Mouse (Mus musculus) skeletal muscle tissue, adult 2 months (tissue): ENCODE data around the gene Hoxd8.

Experiments used
- DNase-seq: peaks from one replicate; pipeline ENCODE4 v3.0.0-alpha.2; 2012; ENCODE audit warnings: low read depth, low spot score

Gene Hoxd8

DNA sequence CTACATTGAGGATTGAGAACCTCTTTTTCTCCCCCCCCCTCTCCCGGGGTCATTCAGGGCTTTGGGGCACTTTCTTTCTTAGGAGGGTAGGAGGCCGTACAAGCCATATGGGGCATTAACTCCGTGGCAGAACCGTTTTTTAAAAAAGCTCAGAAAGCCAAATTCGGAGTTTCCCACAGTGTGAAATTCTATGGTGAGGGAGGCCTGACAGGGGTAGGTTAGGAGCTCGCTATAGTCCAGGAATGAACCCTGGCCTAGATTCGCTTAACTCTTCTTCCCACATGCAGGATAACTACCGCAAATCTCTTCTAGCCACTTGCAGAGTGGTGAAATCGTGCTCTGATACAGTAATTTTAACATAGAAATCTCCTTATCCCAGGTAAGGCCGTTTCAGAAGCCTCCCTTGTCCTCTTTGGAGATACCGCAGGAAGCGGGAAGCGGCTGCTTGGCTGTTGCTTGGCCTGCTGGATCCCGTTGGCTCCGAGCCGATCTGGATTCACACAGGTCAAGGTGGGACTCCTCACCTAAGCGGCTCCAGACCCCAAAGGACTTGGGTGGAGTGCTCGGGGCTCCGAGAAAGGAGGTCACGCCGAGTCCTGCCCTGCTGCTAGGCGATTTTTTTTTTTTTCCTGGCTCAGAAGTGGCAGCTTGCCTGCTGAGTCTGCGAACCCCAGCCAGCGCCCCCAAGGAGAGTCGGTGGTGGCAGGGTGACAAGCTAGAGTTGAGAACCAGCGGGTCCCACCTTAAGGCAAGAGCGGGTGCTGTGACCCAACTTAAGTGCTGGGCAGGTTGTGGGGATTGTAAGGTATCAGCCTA is 30.8 kb downstream of the Hoxd8 start:
- DNase-seq, result no peak

DNA sequence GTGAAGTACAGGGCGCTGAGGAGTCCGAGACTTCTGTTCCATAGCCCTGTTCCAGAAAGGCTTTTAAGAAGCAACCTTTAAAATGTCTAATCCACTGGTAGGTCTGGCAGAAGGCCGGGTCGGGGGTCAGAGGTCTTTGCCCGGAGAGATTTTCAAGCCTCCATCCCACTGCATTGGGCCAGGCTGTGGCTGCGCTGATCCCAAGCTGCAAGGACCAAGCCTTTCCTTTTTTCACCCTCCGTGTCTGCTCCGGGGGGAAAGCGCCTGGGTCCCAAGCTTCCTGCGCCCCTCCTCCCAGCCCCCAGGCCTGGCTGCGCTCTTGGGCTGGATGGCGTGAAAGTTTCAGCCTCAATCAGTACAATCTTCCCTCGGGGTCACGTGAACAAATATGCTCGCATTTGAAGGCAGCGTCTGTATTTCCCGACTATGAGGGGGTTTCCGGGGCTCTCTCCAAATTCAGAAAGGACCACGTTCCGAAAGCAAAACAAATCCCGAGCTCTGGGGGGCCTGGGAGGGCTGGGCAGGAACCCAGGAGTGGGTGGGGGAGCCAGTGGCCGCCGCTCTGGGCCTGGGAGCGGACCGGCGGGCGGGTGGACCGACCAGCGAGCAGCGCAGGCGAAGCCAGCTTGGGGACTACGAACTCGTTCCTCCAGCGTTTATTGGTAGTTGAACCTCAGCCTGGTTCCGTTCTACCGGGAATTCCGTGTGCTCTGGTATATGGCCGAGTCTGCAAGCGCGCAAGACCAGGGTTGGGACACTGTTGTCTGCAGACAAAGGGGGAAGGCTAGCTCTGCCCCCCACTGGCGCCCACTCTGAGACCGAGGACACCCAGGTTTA is 31.7 kb downstream of the Hoxd8 start:
- DNase-seq, result no peak

DNA sequence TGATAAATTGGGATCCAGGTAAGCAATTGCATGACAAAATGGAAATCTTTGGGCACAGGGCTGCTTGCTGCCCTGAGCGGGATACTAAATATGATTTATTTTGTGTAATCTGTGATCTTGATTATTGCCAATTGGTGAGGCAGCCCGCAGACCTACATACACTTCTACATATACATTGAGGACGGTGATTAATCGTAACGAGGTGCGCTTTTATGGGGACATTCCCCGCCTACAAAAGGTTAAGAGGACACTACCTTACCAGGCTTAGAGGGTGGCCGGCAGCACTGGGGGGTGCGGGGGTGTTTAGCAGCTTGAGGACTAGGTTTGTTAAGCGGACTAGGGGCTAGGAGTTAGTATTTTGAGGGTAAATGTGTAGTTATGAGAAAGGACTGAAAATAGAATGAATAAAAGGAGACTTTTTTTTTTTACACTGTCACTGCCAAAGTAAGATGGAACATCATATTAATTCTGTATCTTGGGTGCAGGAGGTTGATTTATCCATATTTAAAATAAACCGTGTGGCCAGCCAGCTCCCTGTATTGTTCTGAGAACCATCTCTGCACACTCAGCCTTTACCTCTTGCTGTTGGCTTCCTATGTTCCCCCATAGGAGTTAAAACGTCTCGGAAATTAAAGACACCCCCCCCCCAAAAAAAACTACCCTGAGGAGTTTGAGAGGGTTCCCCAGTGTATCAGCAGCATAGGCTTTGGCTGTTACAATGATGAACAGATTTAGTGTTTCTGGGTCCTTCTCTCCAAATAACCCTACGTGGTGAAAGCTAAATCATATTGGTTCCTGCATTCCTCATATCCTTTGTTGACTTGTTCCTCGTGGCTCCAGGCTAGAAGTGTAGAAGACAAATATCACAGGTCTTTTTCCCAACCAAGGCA is 32.5 kb downstream of the Hoxd8 start:
- no peak for DNase-seq

DNA sequence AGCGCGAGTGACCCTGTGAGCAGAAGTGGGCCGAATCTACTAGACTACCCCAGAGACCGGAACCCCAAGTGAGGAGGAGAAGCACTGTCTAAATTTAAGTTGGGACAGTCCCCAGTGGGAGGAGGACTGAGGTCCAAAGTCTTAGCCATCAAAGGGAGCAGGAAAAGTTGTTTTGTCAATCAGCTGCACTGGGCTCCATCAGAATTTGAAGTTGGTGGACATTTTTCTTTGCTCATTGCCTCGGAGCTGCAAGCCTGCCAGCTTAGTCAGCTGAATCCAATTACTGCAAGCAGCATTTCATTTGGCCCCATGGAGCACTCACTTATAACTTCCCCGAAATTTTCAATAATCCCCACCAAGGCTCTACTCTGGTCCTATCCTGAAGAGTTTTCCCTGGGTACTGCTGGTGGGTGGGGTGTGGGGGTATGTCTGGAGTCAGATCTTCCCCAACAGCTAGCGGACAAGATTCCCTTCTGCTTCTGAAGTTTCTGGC is 33.2 kb downstream of the Hoxd8 start:
- no peak for DNase-seq

DNA sequence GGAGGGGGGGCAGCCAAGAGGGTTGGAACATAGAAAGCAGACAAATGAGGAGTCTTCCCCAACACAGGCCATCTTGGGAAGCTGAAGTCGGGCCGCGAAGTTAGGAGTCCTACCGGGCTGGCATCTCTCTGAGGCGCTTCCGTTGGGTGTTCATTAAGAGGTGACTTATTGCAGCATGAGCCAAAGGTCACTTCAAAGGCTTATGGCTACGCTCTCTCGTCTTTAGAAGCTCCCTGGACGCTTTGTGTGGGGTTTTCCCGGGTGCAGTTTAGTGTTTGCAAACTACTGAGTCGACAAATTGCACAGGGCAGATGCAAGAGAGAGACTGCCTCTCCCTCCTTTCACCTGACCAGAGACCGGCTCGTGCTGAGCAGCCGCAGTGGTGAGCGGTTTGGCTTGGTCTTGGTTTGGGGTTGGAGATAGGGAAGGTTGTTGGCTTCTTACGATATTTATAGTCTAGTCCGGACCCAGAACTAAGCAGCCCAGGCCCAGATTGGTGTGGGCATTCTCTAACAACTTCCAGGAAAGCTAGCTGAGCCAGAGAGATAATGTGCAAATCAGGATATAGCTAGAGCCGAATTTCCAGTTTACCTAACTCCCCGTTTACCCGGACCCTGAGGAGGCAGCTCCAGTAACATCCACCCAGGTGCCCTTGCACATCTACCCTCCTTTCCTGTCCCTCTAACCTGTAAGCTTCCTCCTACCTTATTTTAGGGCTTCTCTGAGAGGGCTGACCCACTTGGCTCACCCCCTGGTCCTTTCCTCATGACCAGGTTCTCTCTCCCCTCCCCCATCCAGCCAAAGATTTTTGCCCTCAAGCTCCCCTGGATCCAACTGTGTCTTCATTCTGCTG is 34.4 kb downstream of the Hoxd8 start:
- DNase-seq, result no peak

DNA sequence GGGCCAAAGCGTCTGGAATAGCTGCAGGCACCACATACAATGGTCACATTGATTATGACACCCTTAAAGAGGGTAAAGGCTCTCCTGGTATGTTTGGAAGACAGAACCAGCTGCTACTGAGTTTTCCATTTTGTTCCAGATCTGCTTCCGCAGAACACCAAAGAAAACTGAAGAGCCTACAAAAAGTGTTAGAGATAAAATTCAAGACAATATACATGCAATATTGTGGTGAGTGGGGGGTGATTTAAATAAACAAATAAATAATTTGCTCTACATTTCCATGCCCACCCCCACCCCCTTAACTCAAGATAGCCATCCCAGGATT is 35.0 kb downstream of the Hoxd8 start:
- DNase-seq, result no peak

DNA sequence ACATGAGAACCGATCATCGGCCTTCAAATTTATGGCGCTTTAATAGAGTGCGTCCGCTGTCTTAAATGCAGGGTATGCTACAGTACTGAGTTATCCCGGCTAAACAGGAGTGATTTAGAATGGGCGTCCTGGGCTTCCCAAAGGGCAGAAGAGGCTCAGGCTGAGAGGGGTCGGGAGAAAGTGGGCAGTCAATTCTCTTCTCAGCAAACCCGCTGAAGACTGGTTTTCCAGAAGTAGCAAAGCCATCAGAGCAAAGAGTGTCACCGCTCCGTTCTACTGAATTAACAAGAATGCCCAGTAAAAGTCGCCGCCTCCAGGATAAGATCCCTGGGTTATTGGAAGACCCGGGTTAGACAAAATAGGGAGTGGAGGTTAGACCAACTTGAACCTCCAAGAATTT is 35.5 kb downstream of the Hoxd8 start:
- no peak for DNase-seq

DNA sequence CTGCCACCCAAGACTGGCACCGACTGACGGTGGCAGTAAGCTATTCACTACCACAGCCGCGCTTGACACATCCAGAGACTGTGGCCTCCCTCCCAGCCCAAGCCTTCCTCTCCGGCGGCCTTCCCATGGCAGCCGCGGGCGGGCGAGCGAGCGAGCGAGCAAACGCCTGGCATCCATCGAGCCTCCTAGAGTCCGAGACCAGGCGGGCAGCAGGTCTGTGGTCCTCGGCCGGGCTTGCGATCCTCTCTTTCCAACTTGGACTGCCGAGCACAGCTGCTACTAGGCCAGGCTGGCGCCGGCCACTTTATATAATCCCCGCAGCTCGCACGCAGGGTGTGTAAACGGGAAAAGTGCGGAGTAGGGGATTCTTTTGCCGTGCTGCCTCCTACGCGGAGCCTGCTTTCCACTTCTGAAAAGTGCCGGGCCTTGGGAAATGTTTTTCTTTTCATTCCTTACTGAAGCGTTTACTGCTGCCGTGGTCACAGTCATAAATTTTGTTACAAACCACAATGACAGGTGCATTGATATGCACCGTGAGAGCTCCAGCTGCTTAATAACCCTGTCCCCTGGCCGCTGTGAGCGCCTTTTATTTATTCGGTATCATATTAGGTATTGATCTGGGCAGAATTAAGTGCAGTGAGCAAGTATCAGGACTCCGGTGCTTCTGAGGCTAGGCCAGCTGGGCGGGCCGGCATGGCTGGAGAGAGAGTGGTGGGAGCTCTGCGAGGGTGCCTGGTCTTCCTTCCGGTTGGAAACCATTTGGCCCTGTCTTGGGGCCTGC is 36.1 kb downstream of the Hoxd8 start:
- no peak for DNase-seq

DNA sequence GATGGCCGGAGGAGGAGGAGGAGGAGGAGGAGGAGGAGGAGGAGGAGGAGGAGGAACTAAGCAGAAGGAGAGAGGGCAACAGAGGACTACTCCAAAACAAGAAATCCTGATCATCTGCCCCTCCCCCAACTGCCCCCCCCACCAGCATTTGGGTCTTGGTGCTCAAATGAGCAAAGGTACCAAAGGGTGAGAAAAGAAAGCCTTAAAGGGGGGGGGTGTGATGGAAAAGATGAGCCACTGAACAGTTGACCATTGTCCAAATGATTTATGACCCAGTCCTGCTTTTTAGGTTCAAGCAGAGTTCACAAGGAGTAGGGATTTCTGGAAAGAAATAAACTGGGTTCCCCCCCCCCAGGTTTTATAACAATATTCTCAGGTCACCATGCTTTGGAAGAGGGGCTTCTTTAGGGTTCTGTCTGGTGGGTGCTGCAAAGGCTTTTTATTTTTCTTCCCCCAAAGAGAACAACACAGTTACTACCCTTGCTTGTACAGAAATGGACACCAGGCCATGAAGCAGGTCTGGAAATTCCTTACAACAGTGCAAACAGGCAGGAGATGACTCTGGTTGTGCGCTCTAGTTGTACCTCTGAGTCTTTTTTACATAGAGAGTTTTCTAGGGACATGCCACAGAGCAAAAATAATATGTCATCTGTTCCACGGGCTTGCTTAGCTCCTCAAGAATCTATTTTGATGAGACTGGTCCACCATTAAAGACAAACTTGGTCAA is 37.0 kb downstream of the Hoxd8 start:
- no peak for DNase-seq

DNA sequence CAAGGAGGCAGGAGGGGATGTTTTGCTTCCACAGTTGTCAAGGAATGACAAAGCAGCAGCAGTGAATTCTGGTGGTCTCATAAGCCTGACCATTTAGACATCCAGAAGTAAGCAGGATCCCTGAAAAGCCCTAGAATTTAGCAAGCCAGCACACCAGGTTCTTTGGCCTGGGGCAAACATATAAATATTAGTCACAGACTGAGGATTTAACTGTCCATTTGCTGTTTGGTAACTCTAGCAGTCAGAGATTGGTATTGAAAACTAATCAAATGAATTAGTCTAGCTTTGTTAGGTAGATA is 37.5 kb downstream of the Hoxd8 start:
- DNase-seq, result no peak

DNA sequence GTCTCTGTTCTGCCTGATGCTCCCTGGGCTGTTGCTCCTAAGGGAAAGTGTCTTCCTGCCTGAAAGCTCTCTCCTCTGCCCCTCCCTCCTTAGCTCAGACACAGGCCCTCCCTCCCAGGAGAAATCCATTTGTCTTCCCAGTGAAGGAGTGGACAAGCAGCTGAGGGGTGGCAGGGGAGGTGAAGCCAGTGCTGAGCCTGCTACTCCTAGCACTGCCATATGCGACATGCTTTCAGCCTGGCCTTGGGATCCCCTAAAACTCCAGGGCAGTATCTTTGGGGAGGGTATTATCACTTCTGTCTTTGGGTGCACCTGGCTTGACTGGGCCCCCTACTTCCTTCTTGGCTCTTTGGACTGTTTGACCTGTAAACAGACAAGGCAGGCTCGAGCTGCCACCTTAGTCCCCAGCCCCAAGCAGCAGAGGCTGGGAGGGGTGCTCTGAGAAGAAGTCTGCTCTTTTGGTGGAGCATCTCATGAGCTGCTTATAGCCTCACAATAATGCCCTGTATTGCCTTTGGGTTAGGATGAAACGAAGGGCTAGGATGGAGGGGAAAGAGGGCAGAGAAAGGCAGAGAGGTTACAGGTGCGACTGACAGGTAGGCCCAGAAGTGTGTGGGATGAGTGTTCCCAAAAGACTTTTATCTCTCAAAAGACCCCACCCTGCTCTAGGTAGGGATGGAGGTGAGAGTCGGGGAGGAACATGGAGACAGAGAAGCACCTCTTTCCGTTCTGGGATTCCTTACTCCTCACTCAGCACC is 41.3 kb downstream of the Hoxd8 start:
- DNase-seq, result no peak

DNA sequence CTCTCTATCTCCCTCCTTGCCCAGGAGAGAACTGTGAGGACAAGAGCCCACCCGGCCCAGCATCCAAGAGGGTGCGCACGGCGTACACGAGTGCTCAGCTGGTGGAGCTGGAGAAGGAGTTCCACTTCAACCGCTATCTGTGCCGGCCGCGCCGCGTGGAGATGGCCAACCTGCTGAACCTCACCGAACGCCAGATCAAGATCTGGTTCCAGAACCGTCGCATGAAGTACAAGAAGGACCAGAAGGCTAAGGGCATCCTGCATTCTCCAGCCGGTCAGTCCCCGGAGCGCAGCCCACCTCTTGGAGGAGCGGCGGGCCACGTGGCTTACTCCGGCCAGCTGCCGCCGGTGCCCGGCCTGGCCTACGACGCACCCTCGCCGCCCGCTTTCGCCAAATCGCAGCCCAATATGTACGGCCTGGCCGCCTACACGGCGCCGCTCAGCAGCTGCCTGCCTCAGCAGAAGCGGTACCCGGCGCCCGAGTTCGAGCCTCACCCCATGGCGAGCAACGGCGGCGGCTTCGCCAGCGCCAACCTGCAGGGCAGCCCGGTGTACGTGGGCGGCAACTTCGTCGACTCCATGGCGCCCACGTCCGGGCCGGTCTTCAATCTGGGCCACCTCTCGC is 42.0 kb downstream of the Hoxd8 start:
- no peak for DNase-seq

DNA sequence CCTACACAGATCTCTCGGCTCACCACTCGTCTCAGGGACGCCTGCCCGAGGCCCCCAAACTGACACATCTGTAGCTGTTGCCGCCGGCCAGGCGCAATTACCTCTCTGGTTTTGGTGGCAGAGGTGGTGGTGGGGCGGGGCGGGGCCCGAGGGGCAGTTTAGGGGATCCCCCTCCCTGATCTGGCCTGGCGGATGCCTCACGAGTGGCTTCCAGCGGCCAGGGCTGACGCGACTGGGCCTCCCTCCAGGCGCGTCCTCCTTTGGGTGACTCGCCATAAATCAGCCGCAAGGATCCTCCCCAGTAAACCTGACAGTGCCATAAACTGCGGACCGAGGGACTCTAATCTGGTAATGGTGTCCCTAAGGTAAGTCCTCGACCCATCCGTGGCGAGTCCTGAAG is 42.6 kb downstream of the Hoxd8 start:
- DNase-seq, result no peak

DNA sequence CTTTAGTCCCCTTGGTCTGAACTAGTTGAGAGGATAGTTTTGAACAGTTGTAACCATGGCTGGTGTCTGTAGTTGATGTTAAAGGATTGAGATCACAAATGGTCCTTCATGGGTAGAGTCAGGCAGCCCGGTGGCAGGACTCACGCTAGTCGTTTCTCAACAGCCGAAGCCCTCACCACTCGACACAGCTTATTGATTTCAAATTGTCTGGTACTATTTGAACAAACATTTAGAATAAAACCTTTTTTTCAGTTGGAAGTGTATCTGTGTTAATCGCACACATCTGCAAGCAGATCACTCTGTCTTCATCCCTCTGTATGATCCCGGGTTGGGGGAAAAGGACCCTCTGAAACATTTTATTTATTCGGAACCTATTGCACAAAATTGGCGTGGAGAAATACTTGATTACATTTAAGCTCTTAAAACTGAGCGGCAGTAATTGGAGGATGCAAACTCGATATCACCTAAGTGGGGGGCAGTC is 43.3 kb downstream of the Hoxd8 start:
- no peak for DNase-seq

DNA sequence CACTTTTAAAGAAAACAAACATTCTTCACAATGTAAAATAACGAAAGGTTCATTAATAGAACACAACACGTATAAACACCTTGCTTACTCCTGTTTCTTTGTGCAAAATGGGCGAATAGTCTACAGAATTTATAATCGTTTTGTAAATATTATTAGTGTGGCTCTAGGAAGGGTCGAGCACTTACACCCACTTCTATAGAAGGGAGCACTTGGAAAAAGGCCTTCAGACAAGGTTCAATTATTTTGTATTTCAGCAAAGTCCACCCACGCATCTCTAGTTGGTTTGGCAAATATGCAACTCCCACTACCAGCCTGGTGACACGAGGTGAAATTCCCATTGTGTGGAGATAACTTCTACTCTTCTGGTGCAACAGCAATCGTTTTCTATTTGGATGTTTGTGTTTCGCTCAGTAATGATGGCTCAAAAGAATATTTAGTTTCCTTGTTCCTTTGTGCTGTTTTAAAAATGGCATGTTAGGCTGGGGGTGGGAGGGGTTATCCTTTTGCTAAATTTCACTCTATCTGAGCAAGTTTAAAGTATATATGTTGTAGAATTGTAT is 44.1 kb downstream of the Hoxd8 start:
- no peak for DNase-seq

DNA sequence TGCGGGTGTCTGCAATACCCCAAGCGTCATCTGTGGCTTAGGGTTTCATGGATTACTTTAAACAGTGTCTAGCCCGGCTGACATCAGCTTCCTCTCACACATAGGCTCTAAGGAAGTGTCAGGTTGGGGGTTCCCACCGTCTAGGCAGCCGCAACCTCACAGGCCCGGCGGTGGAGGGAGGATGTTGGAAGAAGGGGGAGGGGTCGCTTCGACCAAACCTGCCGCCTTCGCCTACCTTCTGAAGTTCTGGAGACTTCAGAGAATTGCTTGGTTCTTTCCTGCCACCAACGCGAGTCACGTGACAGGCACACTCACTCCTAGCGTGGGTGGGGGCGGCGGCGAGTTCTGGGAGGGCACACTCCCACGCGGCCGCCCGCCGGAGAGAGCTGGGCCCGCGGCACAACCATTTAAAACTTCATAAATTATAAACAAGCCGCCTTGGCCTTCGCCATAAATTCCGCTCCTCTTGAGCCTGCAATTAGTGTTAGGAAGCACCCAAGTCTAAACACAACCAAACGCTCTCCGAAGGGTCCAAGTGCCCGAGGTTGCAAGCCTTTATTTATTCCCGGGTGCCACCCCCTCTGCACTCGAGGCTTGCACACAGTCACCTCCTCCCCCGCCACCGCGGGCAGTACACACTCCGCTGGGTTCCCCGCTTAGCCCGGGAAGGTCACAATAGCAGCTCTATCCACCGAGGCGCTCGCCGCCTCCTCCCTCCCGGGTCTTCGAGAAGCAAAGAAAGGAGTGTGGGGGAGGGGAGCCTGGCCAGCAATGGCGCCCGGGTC is 45.1 kb downstream of the Hoxd8 start:
- DNase-seq, result no peak

DNA sequence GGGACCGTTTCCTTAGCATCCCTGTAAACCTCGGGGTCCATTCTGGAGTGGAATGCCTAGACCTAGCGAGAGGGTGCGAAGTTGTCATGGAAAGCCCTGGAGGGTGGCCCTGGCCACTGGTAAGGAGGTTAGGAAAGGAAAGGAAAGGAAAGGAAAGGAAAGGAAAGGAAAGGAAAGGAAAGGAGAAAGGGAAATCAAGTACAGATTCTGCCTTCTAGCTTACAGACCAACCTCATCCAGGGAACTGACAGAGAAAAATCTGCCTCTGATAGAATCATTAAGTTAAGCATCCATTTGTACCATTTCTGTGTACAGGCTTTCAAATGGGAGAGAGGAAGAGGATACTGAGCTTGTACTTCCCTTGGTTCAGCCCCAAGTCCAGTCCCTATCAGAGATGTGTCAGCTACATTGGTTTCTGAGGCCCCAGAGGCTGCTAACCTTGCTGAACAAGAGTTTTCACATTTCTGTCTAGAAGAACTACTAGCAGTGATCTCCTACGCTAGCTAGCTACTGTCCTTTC is 46.4 kb downstream of the Hoxd8 start:
- no peak for DNase-seq
